Mouse (Mus musculus) ZHBTc4 (cell line): Measurements from ENCODE around the gene Sos1.

Experiments used
- DNase-seq: peaks from one replicate; pipeline ENCODE4 v3.0.0-alpha.2; 2011; ENCODE audit warnings: low read depth, low spot score

Gene Sos1

GRCm38 (mm10) chr17:80496185-80496584, 15.9 kb upstream of the Sos1 start:
- DNase-seq = no peak

DNA sequence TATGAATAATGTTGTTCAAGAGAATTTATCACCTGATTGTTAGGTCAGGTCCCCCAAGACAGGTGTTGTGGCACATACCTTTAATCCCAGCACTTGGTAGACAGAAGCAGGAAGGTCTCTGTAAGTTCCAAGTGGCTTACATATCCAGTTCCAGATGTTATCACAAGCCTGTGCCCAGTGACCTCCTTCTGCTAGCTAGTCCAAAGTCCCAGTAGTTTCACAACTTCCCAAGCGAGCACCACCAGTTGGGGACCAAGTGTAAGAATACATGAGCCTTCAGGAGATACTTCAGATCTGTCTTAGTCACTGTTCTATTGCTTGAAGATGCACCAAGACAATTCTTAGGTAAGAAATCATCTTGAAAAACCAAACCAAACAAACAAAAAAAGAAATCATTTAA, 13.6 kb upstream of the Sos1 start:
- no peak for DNase-seq

DNA sequence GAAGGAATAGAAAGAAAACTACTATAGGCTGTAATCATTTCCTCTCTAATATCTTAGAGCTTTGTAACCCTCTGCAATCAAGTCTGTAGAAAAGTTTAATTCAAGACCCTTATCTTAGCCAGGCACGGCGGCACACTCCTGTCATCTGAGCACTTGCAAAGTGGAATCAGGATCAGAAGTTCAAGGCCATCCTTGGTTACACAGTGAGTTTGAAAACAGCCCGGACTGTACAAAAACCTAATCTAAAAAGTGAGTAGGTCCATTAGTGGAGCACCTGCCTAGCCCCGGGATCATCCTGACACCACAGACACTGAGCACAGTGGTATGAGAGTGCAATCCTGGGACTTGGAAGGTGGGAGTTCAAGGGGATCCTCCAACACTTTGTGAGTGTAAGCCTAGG, 12.6 kb upstream of the Sos1 start:
- DNase-seq = no peak

DNA sequence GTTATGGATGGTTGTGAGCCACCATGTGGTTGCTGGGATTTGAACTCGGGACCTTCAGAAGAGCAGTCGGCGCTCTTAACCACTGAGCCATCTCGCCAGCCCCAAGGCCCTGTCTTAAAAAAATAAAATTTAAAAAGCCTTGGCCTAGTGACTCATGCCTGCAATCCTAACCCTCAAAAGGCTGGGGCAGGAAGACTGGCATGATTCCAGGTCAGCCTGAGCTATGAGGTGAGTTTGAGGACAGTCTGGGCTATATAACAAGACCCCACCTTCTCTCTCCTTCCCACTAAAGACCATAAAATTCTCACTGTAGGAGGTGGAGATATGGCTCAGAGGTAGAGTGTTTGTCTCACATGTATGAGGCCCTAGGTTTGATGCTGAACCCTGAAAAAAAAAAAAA, 12.0 kb upstream of the Sos1 start:
- no peak for DNase-seq

DNA sequence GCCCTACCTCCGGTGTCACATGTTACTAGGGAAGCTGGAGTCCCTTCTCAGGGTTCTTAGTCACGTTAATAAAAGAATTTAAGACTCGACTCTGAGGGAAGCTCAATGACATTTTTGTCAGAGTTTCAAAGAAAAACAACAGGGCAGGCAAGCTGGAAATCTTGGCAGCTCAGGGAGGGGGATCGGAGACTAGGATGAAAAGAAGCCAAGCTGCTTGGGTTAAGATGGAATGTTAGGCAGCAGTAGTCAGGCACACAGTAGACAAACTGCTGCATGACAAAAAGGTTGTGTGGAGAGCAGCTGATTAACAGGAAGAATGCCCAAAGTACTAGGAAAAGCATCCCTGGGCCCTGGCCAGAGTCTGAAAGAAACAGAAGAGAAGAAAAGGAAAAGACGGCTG, 9.9 kb upstream of the Sos1 start:
- DNase-seq = no peak

DNA sequence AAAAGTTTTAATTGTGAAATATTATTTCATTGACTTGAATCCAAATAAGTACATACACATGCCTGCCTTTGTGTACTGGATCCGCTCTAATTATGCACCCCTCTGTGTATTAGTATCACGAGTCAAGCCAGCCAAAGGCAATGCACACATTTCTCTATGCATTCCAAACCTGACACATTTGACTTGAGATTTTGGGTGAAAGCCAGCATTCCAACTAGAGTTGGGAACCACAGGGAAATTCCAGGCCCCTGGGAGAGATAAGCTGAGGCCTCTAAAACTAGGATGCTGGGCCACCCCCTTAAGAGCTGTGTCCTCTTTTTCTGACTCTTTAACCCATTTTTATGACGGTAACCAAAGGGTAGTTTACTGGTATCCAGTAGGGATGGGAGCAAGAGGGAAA, 8.7 kb upstream of the Sos1 start:
- no peak for DNase-seq

GRCm38 (mm10) chr17:80485160-80485559, 4.9 kb upstream of the Sos1 start:
- DNase-seq = no peak

DNA sequence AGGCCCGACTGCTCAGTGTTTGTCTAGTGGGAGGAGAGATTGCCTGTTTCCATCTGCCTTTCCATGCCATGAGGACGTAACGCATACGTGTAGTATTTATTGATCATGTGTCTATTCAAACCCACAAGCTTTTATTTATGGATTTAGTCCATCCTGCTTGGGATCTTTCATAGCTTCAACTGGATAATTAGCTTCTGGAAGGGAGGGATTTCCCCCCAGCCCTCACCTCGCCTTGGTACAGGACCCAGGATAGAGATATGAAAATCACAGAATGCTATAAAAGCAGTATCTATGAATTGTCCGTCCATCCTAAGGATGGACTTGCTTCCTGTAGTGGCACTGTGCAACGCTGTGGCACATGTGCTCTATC, 587 bp upstream of the Sos1 start:
- DNase-seq = no peak

GRCm38 (mm10) chr17:80479295-80480030, 790 bp downstream of the Sos1 start:
- peak; percentile 46 for DNase-seq

GRCm38 (mm10) chr17:80477679-80478078, 2.6 kb downstream of the Sos1 start:
- DNase-seq = no peak

- no peak for DNase-seq
These were observed 3.8 kb downstream of the Sos1 start for GRCm38 (mm10) chr17:80476496-80476895.

DNA sequence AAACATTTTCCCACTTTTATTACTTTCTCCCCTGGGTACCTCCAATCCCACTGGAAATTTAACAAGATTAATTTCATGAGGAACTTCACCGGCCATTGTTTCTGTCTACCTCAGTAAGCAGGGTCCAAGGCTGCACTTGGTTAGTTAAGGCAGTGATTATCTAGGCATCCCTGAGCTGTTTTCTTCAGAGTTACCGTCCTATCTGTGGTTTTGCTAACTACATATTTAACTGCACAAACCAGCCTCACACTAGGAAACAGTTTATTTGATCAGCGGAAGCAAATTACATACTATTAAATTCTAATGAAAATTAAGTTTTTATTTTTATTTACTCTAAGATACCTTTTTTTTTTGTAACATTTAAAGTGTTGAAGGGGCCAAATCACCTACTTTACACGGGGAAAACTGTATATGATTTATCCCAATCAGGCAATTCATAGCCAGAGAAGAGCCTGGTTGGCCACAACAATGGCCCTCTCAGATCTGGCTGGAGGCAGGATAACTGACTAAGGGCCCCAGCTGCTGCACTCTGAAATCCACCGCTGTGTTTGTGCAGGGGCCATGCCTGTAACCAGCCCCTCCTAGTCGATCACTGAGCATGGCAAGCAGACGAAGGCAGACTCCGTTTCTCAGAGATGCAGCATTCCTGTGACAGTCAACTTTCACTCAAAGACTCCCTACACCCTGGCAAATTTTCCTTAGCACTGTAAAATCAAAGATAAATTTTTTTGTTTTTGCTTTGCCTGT, 9.0 kb downstream of the Sos1 start:
- DNase-seq = peak; percentile 18

GRCm38 (mm10) chr17:80468417-80468894, 11.8 kb downstream of the Sos1 start:
- DNase-seq = peak; percentile 77

DNA sequence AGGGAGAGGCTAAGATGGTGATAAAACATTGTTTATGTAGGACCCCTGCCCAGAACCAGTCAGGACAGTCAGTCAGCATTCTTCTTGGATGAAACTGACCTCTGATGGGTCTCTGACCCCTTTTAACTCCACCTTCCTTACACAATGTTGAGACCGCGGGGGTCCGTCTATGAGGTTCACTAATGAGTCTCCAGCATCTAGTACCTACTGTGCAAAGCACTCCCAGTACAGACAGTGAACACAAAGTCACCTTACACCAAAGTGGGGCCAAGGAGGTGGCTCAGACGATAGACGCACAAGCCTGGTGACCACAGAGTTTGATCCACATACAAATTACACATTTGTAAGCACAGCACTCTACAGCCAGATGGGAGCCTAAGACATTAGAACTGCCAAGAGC, 20.0 kb downstream of the Sos1 start:
- no peak for DNase-seq

DNA sequence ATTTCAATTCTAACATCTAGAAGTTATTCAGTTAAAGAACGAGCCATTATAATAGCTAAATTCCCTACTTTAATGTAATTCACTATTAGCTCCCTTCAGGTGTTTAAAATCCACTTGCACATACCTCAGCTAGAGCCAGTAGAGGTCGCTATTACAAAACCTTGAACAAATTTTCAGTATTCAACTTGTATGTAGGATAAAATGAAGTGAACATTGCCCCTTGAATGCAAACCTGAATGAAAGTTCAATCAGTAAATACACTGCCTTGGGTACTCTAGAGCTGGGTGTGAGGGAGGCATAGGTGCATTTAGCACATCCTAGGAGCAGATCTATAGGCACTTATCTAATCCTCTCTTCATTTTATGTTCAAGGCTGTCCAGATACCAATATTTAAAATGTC, 24.6 kb downstream of the Sos1 start:
- DNase-seq = peak; percentile 38

DNA sequence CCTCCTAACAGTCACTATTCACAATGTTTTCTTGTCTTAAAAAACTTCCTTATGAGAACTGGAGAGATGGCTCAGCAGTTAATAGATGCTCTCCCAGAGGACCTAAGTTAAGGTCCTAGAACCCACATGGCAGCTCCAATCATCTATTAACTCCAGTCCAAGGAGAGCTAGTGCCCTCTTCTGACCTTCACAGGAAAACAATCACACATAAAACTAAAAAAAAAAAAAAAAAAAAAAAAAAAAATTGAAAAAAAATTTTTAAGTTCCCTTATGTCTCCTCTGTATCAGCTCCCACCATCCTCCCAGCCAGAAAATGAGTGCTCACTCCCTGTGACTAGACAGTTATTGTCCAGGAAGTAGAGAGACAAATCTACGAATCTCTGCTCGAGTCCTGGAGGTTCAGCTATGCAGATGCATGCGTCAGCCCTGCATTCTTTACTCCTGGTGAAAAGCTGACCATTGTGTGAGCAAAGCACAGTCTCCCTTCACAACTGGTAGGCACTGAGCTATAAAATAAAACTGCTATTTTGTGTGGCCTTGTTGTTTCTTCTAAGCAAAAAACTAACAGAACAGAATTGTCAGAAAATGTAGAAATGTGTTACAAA, 29.7 kb downstream of the Sos1 start:
- no peak for DNase-seq

DNA sequence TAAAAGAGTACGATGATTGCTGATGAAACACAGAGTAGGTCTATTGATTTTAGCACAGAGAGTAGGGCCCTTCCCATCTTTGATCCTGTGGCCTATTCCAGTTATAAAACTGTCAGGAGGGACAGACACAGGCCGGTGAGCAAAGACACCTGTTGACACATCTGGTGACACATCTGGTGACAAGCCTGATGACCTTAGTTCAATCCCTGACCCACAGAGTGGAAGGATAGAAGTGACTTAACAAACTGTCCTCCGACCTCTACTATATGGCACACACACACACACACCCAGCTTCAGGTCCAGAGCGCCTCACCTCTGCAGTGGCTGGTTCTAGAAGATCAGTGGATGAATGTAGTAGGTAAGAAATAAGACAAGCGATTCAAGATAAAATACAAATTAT, 33.8 kb downstream of the Sos1 start:
- no peak for DNase-seq

DNA sequence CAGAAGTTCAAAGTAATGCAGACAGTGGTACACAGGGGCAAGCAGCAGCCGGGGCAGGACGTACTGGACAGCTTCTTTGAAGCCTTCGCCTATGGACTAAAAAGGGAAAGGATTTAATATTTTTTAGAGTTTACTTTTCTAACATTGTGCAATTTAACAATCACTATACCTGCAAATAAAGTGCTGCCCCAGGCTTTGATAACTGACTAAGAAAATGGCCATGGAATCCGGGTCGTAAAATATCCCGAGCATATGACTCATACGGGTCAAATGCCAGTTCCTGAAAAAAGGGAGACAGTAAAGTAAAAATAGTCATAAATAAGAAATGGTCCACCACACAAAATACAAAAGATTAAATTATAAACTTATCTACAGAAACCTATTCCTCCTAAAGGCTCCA, 34.8 kb downstream of the Sos1 start:
- no peak for DNase-seq

DNA sequence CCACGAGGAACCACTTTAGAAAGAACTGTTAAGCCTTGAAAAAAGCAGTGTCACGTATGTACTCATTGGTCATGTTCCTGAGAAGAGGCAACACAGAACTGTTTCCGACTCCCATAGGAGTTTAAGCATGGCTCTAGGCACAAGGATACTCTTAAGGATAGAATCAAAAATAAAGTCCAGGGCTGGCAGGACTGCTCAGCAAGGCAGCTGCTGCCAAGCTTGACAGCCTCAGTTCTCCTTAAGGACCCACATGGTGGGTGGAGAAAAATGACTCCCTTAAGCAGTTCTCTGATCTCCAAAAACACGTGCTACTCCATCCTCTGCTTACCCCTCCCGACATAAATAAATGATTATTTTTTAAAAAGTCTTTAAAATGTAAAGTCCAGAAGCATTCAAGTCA, 44.6 kb downstream of the Sos1 start:
- no peak for DNase-seq

GRCm38 (mm10) chr17:80434430-80434829, 45.8 kb downstream of the Sos1 start:
- DNase-seq = no peak

- DNase-seq = no peak
These were observed 48.3 kb downstream of the Sos1 start for GRCm38 (mm10) chr17:80431997-80432396.

- no peak for DNase-seq
These were observed 52.3 kb downstream of the Sos1 start for GRCm38 (mm10) chr17:80427966-80428365.

- no peak for DNase-seq
These were observed 53.4 kb downstream of the Sos1 start for GRCm38 (mm10) chr17:80426901-80427300.
